Mouse (Mus musculus): ENCODE data around the gene Ugt2a1.
"Not testable (repeated sequence)": the region's sequence is repeated elsewhere in the genome, so short reads cannot be mapped to it uniquely, and the experiment has no call there.

GRCm38 (mm10) chr5:87452514-87452913 lies 38.2 kb downstream of the Ugt2a1 start:
- not testable (repeated sequence) for TF ChIP-seq CTCF (IDR thresholded peaks at IDR 0.05; ENCODE audit: insufficient read depth, low read length); POLR2A (IDR thresholded peaks at IDR 0.05; ENCODE audit: borderline replicate concordance, extremely low read depth, low read depth, low read length)

All from lung, adult 2 months (tissue).